ENCODE assay signal across 28 mouse cellular contexts in the genomic region with DNA sequence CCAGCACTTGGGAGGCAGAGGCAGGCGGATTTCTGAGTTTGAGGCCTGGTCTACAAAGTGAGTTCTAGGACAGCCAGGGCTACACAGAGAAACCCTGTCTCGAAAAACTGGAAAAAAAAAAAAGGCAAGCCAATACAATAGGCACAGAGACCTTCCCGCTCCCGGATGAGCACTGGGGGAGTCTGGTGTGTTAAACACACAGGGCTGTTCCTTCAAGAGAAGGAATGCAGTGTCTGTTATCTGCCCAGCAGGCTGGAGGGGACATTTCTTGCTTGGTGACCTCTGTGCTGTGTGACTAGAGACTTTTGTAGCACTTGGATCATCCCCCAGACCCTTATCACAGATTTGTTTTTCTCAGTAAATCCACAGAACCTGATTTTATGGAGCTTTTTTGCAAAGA. TPM values are rescaled to one million over a fixed set of nuclear protein-coding genes. Genes with fewer than 3 reads are reported as not detected.
A peak's percentile ranks its signal among the peaks of the same experiment; 100 is the strongest.
DNase-seq lines count a peak whose midpoint lies in the region; ATAC-seq and TF ChIP-seq lines count a peak whose summit lies in the region.
"Had no signal": no experiment of that assay in that cellular context is flagged by ENCODE, and none has a peak within 500 bp of the region (broad histone marks: within the 10 kb centered on the region; RNA-seq: fewer than 3 reads in every experiment).

No protein-coding gene starts in this region.

- H3K4me2 ChIP-seq in liver, embryonic 12.5 days, result no peak overlapping the region
- no peak overlapping the region for H3K4me2 ChIP-seq in liver, embryonic 11.5 days
- H3K4me2 ChIP-seq: embryonic facial prominence, embryonic 15.5 days; midbrain, embryonic 15.5 days; neural tube, embryonic 12.5 days had no signal

- no peak overlapping the region for H3K9ac ChIP-seq in liver, embryonic 12.5 days
- no peak overlapping the region for H3K9ac ChIP-seq in liver, embryonic 11.5 days (ENCODE audit: low read depth, low read length)
- H3K9ac ChIP-seq in ES-Bruce4 (ENCODE audit: low read depth, poor library complexity, severe bottlenecking), result peak overlapping the region; percentile 58
- H3K9ac ChIP-seq: embryonic facial prominence, embryonic 15.5 days; midbrain, embryonic 15.5 days; neural tube, embryonic 12.5 days had no signal

- WGBS in liver, embryonic 12.5 days (ENCODE audit: insufficient replicate concordance), result 67% methylated on average over 4 of the region's 4 CpGs
- WGBS in liver, embryonic 11.5 days, result 70% methylated on average over 4 of the region's 4 CpGs

- no peaks in the 10 kb centered on the region for H3K27me3 ChIP-seq in liver, embryonic 12.5 days (replicated peaks)
- H3K27me3 ChIP-seq in liver, embryonic 11.5 days (replicated peaks; ENCODE audit: control insufficient read depth, insufficient read depth, low read length), result no peaks in the 10 kb centered on the region
- no peaks in the 10 kb centered on the region for H3K27me3 ChIP-seq in E14TG2a.4 (ENCODE audit: insufficient read depth, low read length)
- H3K27me3 ChIP-seq in ES-Bruce4 (ENCODE audit: control insufficient read depth, insufficient read depth, low read length, poor library complexity, severe bottlenecking), result no peaks in the 10 kb centered on the region
- H3K27me3 ChIP-seq: embryonic facial prominence, embryonic 15.5 days; midbrain, embryonic 15.5 days; neural tube, embryonic 12.5 days had no signal

- TF ChIP-seq CTCF in E14TG2a.4 (conservative IDR thresholded peaks at IDR 0.05; ENCODE audit: low read length) (no peak), ES-Bruce4 (IDR thresholded peaks at IDR 0.05; ENCODE audit: low read depth, low read length) (no peak)
- TF ChIP-seq CTCF in gastrocnemius, adult 2 months (IDR thresholded peaks at IDR 0.05), result no peak

- TF ChIP-seq EP300 in ES-Bruce4 (IDR thresholded peaks at IDR 0.05; ENCODE audit: insufficient read depth, low read depth, low read length), result peak; percentile 80; the same call in 1 of the 2 replicates

- no peak for ATAC-seq in liver, embryonic 12.5 days
- ATAC-seq in liver, embryonic 11.5 days (replicated peaks; ENCODE audit: low FRiP score), result no peak
- ATAC-seq: forebrain, embryonic 14.5 days; hindbrain, postnatal 0 days; intestine, postnatal 0 days; midbrain, embryonic 15.5 days had no signal

- H3K4me1 ChIP-seq in liver, embryonic 12.5 days, result peaks cover 81% of the 10 kb centered on the region
- peaks cover 36% of the 10 kb centered on the region for H3K4me1 ChIP-seq in liver, embryonic 11.5 days (replicated peaks; ENCODE audit: control insufficient read depth, insufficient read depth, low read length)
- H3K4me1 ChIP-seq in E14TG2a.4 (replicated peaks; ENCODE audit: low read depth, low read length) (peaks cover 78% of the 10 kb centered on the region), ES-Bruce4 (ENCODE audit: control insufficient read depth, insufficient read depth, low read length) (peaks cover 10% of the 10 kb centered on the region)
- H3K4me1 ChIP-seq in brown adipose tissue, adult 24 weeks (ENCODE audit: control insufficient read depth, insufficient read depth, insufficient read length, low read length), result peaks cover 2% of the 10 kb centered on the region; the same call in 1 of the 2 replicates
- H3K4me1 ChIP-seq: embryonic facial prominence, embryonic 15.5 days; midbrain, embryonic 15.5 days; neural tube, embryonic 12.5 days had no signal

- no peaks in the 10 kb centered on the region for H3K9me3 ChIP-seq in liver, embryonic 12.5 days (replicated peaks)
- H3K9me3 ChIP-seq in liver, embryonic 11.5 days (ENCODE audit: control insufficient read depth, low read length), result no peaks in the 10 kb centered on the region
- no peaks in the 10 kb centered on the region for H3K9me3 ChIP-seq in E14TG2a.4 (ENCODE audit: low read length)
- no peaks in the 10 kb centered on the region for H3K9me3 ChIP-seq in ES-Bruce4 (replicated peaks; ENCODE audit: control insufficient read depth, insufficient read depth, low read length, poor library complexity, severe bottlenecking)
- H3K9me3 ChIP-seq: embryonic facial prominence, embryonic 15.5 days; heart, embryonic 10.5 days; midbrain, embryonic 15.5 days; neural tube, embryonic 12.5 days had no signal

- H3K4me3 ChIP-seq in liver, embryonic 12.5 days, result no peak overlapping the region
- no peak overlapping the region for H3K4me3 ChIP-seq in liver, embryonic 11.5 days (ENCODE audit: low read depth, low read length)
- H3K4me3 ChIP-seq in E14TG2a.4 (replicated peaks; ENCODE audit: low read length), result peak overlapping the region; percentile 32; the same call in 1 of the 2 replicates
- H3K4me3 ChIP-seq in ES-Bruce4 (ENCODE audit: low read depth, low read length), result no peak overlapping the region
- H3K4me3 ChIP-seq in brown adipose tissue, adult 24 weeks (ENCODE audit: insufficient read depth, low read depth, low read length), result no peak overlapping the region
- no peak overlapping the region for H3K4me3 ChIP-seq in gastrocnemius, adult 2 months
- H3K4me3 ChIP-seq: embryonic facial prominence, embryonic 15.5 days; heart, embryonic 10.5 days; midbrain, embryonic 15.5 days; neural tube, embryonic 12.5 days had no signal

- intact Hi-C loops in gastrocnemius, adult 2 months (cut with DNase I), result no loop called here

- DNase-seq in liver, embryonic 11.5 days (ENCODE audit: low spot score), result no peak
- no peak for DNase-seq in gastrocnemius, adult 2 months
- no peak for DNase-seq in layer of hippocampus, postnatal 14 days (ENCODE audit: low spot score in 2 of 2)
- DNase-seq in ovary, adult 18-20 months (ENCODE audit: low spot score), result no peak
- DNase-seq: adrenal gland, adult 8-10 months; cerebellum, adult 8-10 months; cerebellum, postnatal 36 days; embryo, embryonic 11 days; left cerebral cortex, postnatal 4 days; lung, postnatal 4 days; right cerebral cortex, adult 18-20 months; right cerebral cortex, postnatal 4 days; thymus, postnatal 14 days had no signal

- no peaks in the 10 kb centered on the region for H3K36me3 ChIP-seq in liver, embryonic 12.5 days
- H3K36me3 ChIP-seq in liver, embryonic 11.5 days (ENCODE audit: control insufficient read depth, insufficient read depth, low read length), result no peaks in the 10 kb centered on the region
- H3K36me3 ChIP-seq in E14TG2a.4 (ENCODE audit: insufficient read depth, low read length), result peaks cover 3% of the 10 kb centered on the region
- H3K36me3 ChIP-seq in ES-Bruce4 (ENCODE audit: control insufficient read depth, insufficient read depth, low read length, poor library complexity, severe bottlenecking), result no peaks in the 10 kb centered on the region
- H3K36me3 ChIP-seq: embryonic facial prominence, embryonic 15.5 days; heart, embryonic 10.5 days; midbrain, embryonic 15.5 days; neural tube, embryonic 12.5 days had no signal

- H3K27ac ChIP-seq in liver, embryonic 12.5 days, result peak overlapping the region; percentile 59
- H3K27ac ChIP-seq in liver, embryonic 11.5 days (ENCODE audit: low read depth, low read length), result no peak overlapping the region
- peak overlapping the region; percentile 92 for H3K27ac ChIP-seq in ES-Bruce4 (ENCODE audit: insufficient read depth, low read length)
- H3K27ac ChIP-seq in brown adipose tissue, adult 24 weeks (replicated peaks; ENCODE audit: low read depth, low read length), result peak overlapping the region; percentile 50
- H3K27ac ChIP-seq in gastrocnemius, adult 2 months, result no peak overlapping the region
- H3K27ac ChIP-seq: embryonic facial prominence, embryonic 15.5 days; heart, embryonic 10.5 days; hindbrain, postnatal 0 days; midbrain, embryonic 15.5 days; neural tube, embryonic 12.5 days had no signal

- no peak for TF ChIP-seq POLR2A in ES-Bruce4 (IDR thresholded peaks at IDR 0.05; ENCODE audit: insufficient read depth, low read length)

RNA-seq across cellular contexts. Expression of gene Platr17, which starts 3.3 kb away (rescaled TPM):
- polyA plus RNA-seq in liver, embryonic 12.5 days (2016; fragmentation: Nextera tagmentation; extraction: Ambion mirVana), result 0.51 and 0.78 TPM in 2 replicates
- 1.8 and 2.2 TPM in 2 replicates for polyA plus RNA-seq in liver, embryonic 11.5 days (2014; fragmentation: Nextera tagmentation; extraction: Ambion mirVana)
- 16.7 and 19.1 TPM in 2 replicates for polyA plus RNA-seq in ES-Bruce4 (2011; ENCODE audit: insufficient read depth, insufficient read length, low read depth, missing spikeins)
- not detected in 2 replicates for polyA plus RNA-seq in brown adipose tissue, adult 24 weeks (2012; ENCODE audit: insufficient read depth, insufficient read length, missing spikeins)
- total RNA-seq in gastrocnemius, adult 2 months (2021), result not detected
- under 1 TPM in 1 of 2 experiments, not detected in 1; 0.50 TPM for total RNA-seq in layer of hippocampus, postnatal 14 days (2021)
- total RNA-seq: adrenal gland, adult 8-10 months; gastrocnemius, adult 8-10 months; hindbrain, postnatal 0 days; left cerebral cortex, postnatal 4 days; liver, adult 2 months had no signal
- polyA plus RNA-seq: C2C12; forebrain, embryonic 14.5 days; gonadal fat pad, adult 2 months; neural tube, embryonic 12.5 days had no signal

RNA-seq across cellular contexts. Expression of gene Daxx, which starts 7.6 kb away (rescaled TPM):
- polyA plus RNA-seq in liver, embryonic 12.5 days (2016; fragmentation: Nextera tagmentation; extraction: Ambion mirVana), result 33.4 and 37.1 TPM in 2 replicates
- polyA plus RNA-seq in liver, embryonic 11.5 days (2014; fragmentation: Nextera tagmentation; extraction: Ambion mirVana), result 46.9 and 52.9 TPM in 2 replicates
- polyA plus RNA-seq in ES-Bruce4 (2011; ENCODE audit: insufficient read depth, insufficient read length, low read depth, missing spikeins), result 40.2 and 42.3 TPM in 2 replicates
- polyA plus RNA-seq in brown adipose tissue, adult 24 weeks (2012; ENCODE audit: insufficient read depth, insufficient read length, missing spikeins), result 13.6 and 26.9 TPM in 2 replicates
- total RNA-seq in gastrocnemius, adult 2 months (2021), result 10 to 100 TPM; 13.3 to 13.9 TPM
- total RNA-seq in layer of hippocampus, postnatal 14 days (2021), result 10 to 100 TPM; 28.0 to 28.6 TPM

RNA-seq across cellular contexts. Expression of gene Kifc1, which starts 11.2 kb away (rescaled TPM):
- 4.8 and 6.0 TPM in 2 replicates for polyA plus RNA-seq in liver, embryonic 12.5 days (2016; fragmentation: Nextera tagmentation; extraction: Ambion mirVana)
- polyA plus RNA-seq in liver, embryonic 11.5 days (2014; fragmentation: Nextera tagmentation; extraction: Ambion mirVana), result 10.2 and 11.8 TPM in 2 replicates
- 155 and 186 TPM in 2 replicates for polyA plus RNA-seq in ES-Bruce4 (2011; ENCODE audit: insufficient read depth, insufficient read length, low read depth, missing spikeins)
- not detected in 2 replicates for polyA plus RNA-seq in brown adipose tissue, adult 24 weeks (2012; ENCODE audit: insufficient read depth, insufficient read length, missing spikeins)
- under 1 TPM; 0.23 to 0.33 TPM for total RNA-seq in gastrocnemius, adult 2 months (2021)
- total RNA-seq in layer of hippocampus, postnatal 14 days (2021), result 1 to 10 TPM; 2.9 to 4.5 TPM

RNA-seq across cellular contexts. Expression of gene Tapbp, which starts 14.0 kb away (rescaled TPM):
- polyA plus RNA-seq in liver, embryonic 12.5 days (2016; fragmentation: Nextera tagmentation; extraction: Ambion mirVana), result 29.4 and 30.1 TPM in 2 replicates
- polyA plus RNA-seq in liver, embryonic 11.5 days (2014; fragmentation: Nextera tagmentation; extraction: Ambion mirVana), result 28.1 and 29.1 TPM in 2 replicates
- polyA plus RNA-seq in ES-Bruce4 (2011; ENCODE audit: insufficient read depth, insufficient read length, low read depth, missing spikeins), result 81.0 and 97.3 TPM in 2 replicates
- polyA plus RNA-seq in brown adipose tissue, adult 24 weeks (2012; ENCODE audit: insufficient read depth, insufficient read length, missing spikeins), result 75.7 and 99.3 TPM in 2 replicates
- 10 to 100 TPM; 34.0 to 44.4 TPM for total RNA-seq in gastrocnemius, adult 2 months (2021)
- total RNA-seq in layer of hippocampus, postnatal 14 days (2021), result 10 to 100 TPM; 27.4 to 34.4 TPM

RNA-seq across cellular contexts. Expression of gene Zbtb22, which starts 14.1 kb away (rescaled TPM):
- 13.6 and 14.8 TPM in 2 replicates for polyA plus RNA-seq in liver, embryonic 12.5 days (2016; fragmentation: Nextera tagmentation; extraction: Ambion mirVana)
- polyA plus RNA-seq in liver, embryonic 11.5 days (2014; fragmentation: Nextera tagmentation; extraction: Ambion mirVana), result 12.4 and 13.0 TPM in 2 replicates
- 14.8 and 20.7 TPM in 2 replicates for polyA plus RNA-seq in ES-Bruce4 (2011; ENCODE audit: insufficient read depth, insufficient read length, low read depth, missing spikeins)
- polyA plus RNA-seq in brown adipose tissue, adult 24 weeks (2012; ENCODE audit: insufficient read depth, insufficient read length, missing spikeins), result 9.5 and 11.1 TPM in 2 replicates
- 10 to 100 TPM; 14.5 to 14.8 TPM for total RNA-seq in gastrocnemius, adult 2 months (2021)
- total RNA-seq in layer of hippocampus, postnatal 14 days (2021), result 10 to 100 TPM; 30.5 to 34.0 TPM

Comparison
In these comparisons a context has a peak if more than half of its experiments do, and no peak if none do; other contexts are left out.
1. H3K27ac ChIP-seq: peak in liver, embryonic 12.5 days (single experiment), ES-Bruce4 (single experiment) and brown adipose tissue, adult 24 weeks (single experiment); none in liver, embryonic 11.5 days (single experiment) and gastrocnemius, adult 2 months (single experiment).
2. RNA of gene Kifc1, which starts 11.2 kb away (polyA plus RNA-seq): 155 to 186 TPM in ES-Bruce4; 10.2 to 11.8 TPM in liver, embryonic 11.5 days, 4.8 to 6.0 TPM in liver, embryonic 12.5 days and not detected in brown adipose tissue, adult 24 weeks; every median in the first group is over 10 times any median in the second.